Mouse (Mus musculus) retina, postnatal 7 days (tissue): ENCODE results near the gene Mef2d.

ENCODE experiments used
- DNase-seq: peaks from one replicate; pipeline ENCODE4 v3.0.0-alpha.2; 2012; ENCODE audit warnings: low read depth, low spot score

The Mef2d gene

DNA sequence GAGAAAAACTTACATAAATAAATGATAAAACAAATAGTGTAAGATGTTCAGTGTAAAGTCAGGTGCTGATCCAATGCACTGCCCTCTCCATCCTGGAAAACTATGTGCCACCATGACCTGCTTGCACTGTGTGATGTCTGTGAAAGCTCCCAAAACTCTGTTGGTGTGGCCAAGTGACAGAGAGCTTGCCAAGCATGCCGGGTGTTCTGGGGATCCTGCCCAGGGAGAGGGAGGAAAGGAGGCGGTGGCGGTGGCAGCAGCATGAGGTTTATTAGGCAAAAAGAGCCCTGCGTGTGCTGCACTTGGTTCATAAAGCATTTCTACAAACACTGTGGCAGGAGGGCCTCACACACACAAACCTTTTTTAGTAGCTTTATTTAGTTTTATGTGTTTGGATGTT is 39.2 kb downstream of the Mef2d start:
- DNase-seq: no peak

DNA sequence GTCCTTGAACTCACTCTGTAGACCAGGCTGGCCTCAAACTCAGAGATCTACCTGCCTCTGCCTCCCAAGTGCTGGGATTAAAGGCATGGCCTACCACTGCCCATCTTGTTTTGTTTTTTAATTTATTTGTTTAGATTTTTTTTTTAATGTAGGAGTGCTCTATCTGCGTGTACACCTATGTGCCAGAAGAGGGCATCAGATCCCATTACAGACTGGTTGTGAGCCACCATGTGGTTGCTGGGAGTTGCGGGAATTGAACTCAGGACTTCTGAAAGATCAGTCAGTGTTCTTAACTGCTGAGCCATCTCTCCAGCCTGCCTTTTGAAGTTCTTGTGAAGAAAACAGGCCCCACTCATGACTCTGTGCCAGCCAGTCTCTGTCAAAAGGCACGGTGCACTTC is 44.3 kb downstream of the Mef2d start:
- DNase-seq: no peak

DNA sequence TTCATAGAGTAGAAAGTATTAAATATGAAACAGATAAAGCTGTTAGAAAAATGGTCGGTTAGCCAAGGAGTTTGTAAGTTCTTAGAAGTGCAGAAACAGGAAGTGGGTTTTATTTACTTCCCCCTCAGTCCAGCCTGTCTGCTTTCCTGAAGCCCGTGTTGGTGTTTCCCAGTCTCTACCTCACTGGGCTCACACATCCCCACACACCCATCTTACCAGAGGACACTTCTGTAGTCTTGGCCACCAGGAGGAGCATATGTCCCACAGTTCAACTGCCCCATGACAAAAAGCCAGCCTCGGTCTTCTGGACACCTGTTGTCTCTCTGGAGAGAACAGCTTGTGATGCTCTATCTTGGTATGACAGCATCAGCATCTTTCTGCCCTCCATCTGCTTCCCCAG is 49.0 kb downstream of the Mef2d start:
- no peak for DNase-seq

DNA sequence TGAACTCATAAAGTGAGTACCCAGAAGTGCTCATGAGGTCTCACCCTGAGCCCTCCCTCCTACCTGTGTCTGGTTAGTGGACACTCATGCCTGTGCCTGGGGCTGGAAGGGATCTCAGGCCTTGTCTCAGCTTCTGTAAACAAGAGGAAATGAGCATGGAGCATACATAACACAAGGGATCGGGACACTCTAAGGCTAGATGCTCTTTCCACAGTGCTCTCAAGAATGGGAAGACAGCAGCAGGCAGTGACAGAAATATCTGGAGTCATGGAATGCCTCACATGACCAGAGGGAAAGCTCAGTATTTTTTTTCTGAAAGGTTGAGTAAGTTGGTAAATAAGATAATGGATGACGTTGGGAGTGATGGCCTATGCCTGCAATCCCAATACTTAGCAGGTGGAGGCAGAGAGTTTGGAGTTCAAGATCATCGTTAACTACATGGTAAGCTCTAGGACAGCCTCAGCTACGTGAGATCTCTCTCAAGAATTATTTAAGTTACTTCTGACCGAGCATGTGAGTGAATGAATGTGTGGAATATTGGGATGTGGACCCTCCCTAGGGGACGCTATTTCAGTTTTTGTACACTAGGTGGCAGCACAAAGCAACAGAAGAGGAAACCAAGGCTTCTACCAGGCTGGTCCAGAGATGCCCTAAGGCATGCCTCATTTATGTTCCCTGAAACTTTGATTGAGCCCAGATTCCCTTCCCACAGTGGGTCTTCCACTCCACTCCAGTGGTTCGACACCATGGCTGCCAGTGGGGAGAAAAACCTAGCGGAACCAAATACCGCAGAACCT is 49.8 kb downstream of the Mef2d start:
- DNase-seq: peak; percentile 59

DNA sequence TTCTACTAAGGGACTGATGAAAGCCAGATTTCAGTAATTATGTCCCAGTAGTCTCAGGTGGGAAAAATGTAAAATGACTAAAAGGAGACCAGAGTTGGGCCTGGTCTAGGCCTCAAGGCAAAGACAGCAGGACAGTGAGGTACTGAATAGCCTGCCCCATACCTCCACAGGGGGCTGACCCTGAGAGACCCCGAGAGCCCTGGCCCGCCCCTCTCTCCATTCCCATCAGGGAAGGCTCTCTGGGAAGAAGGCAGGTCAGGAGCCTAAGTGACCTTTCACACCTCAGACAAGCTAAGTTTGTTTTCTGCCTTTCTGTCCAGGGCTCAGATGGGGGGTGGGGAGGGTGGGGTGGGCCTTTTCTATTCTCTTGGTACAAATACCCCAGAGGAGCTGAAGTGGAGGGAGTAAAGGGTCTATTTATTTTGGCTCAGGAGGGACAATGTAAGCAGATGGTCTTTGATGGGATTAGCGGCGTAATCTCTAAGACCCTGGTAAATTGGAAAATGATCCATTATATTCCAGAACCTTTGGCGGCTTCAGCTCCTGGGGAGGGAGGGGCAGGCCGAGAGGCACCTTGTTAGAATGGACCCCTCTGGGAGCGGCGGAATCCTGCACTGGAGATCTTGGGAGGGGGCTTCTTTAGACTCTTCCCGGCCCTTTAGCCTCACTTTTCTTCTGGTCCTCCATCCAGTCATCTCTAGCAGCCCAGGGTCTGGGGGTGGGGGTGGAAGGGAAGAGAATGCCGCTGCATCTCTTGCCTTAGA is 55.8 kb downstream of the Mef2d start:
- no peak for DNase-seq

DNA sequence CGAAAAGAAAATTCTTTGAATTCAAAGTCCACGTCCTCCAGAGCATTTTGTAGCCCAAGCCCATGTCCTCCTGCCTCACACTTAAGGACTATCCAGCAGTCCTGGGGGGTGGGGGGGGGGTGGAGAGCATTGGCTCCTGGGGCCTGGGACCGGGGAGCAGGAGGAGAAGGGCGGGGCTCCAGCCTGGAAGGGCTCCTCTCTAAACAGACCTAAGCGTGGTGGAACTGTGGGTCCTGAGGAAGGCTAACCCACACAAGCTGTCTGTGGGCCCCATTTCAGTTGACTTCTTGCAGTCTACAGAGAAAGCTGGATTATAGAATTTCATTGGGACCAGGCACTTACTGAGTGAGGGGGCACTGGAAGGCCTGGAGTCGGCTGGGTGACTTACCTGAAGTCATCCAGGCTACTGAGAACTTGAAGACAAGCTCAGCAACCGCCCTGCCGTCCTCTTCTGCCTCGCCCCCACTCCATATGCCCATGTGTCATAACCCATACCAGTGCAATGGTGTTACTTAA is 56.4 kb downstream of the Mef2d start:
- DNase-seq: no peak

DNA sequence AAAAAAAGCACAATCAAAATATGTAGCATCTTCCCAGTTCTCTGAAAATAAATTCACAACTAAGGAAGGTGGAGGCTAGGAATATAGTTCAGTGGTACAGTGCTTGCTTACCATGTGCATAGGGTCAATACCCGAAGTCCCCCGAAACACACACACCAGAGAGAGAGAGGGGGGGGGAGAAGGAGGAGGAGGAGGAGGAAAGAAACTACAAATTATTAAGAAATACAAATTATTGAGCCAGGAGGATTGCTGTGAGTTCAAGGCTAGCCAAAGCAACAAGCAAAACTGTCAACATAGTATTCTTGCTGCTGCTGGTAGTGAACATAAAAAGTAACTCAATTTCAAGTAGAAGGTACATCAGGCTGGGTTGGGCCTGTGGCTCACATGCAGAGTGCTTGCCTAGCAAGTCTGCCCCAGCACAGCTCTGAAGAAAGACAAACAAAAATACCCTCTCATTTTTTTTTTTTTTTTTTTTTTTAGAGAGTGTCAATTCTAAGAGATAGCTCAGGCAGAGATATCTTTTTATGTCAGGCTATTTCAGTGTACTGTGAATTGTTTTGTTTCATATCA is 57.5 kb downstream of the Mef2d start:
- no peak for DNase-seq

DNA sequence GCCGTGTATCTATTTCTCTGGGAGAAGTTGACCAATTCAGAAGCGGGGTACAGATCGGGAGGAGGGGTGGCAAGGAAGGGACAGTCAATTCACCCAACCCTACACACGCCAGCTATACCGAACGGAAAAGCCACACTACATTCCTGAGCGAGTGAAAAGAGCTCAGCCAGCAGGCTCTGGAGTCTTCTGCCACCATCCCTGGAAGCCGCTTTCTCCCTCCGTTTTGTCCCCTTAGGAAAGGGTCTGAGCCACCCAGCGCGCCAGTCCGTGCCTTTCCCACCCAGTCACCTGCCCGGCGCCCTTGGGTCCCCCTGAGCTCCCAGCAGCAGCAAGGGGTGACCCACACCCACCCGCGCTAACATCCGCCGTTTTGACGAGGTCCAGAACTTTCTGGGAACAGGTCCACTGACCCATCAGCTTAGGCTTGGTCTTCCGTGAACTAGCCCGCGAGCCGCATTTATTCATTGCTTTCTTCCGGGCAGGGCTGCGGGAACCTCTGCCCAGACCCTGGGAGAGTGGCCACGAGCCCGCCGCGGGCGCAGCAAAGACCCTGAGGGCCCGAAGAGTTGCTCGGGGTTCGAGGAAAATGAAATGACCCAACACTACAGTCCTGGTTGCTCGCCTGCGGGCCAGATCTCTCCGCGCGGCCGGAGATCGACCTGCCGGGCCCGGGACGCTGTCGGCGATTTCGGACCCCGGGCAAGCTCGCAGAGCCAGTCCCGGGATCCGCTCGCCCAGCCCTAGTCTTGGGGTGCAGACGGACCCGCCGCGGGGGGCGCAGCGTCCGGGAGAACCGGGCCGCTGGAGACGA is 58.2 kb downstream of the Mef2d start:
- DNase-seq: no peak

DNA sequence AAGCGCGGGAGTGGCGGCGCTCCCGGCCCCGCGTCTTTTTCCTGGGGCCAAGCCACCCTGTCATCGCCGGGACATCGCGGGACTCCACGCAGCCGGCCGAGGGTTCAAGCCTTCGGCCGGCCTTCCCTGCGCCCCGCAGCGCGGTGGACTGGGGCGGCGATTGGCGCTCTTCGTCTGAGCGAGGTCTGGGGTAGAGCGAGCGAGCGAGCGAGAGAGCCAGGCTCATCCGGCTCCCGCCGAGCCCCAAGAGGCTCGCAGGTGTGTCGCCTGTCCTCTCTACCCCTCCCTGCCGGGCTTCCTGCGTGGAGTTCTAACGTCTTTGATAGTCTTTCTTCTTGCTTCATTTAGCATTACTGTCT is 58.8 kb downstream of the Mef2d start:
- DNase-seq: no peak

DNA sequence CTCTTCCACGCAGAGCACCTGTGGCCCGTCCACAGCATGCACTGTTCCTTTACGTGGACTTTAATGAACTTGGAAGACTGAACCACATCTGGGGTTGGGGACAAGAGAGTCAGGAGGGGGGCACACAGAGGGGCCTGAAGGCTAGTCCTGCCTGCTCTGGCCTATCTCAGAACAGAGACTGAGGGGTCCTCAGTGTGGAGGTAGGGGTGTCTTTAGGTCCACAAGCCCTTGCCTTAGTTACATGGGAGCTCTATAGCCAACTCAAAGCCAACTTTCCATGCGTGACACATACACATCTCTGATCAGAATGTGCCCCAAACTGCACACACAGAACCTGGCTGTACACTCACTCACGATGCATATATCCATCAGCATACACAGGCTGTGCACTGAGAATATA is 59.5 kb downstream of the Mef2d start:
- DNase-seq: no peak

DNA sequence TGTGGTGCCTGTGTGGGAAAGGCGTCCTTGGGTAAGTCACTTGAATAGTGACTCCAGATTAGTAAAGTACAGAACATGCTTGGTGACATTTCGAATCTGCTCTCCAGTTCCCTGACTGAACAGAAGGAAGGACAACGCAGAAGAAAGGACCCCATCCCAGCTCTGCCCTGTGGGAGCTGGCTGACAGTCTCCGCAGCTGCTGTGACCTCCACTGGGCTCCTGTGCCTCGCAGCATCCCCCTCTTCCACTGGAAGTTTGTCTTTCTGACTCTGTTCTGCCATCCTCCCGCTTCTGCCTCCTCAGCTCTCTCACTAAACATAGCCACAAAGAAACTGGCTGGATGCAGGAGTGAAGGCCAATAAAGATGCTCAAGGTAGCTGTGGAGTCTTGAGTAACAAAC is 60.8 kb downstream of the Mef2d start:
- DNase-seq: no peak

DNA sequence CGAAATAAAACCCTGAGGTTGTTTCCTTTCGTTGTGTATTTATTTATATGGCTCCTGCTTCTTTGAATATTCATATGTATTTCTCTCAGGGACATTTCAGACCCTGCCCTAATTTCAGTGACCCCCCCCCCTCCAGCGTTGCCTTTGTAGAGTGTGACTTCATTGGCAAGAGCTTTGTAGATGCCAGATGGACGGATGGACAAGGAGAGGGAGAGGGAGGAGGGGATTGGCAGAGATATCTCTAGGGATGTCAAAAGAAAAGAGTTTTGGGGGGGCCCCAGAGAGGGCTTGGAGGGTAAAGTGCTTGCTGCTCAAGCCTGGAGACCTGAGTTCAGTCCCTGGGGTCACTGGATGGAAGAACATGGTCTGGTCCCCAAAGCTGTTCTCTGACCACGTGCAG is 61.3 kb downstream of the Mef2d start:
- DNase-seq: no peak

DNA sequence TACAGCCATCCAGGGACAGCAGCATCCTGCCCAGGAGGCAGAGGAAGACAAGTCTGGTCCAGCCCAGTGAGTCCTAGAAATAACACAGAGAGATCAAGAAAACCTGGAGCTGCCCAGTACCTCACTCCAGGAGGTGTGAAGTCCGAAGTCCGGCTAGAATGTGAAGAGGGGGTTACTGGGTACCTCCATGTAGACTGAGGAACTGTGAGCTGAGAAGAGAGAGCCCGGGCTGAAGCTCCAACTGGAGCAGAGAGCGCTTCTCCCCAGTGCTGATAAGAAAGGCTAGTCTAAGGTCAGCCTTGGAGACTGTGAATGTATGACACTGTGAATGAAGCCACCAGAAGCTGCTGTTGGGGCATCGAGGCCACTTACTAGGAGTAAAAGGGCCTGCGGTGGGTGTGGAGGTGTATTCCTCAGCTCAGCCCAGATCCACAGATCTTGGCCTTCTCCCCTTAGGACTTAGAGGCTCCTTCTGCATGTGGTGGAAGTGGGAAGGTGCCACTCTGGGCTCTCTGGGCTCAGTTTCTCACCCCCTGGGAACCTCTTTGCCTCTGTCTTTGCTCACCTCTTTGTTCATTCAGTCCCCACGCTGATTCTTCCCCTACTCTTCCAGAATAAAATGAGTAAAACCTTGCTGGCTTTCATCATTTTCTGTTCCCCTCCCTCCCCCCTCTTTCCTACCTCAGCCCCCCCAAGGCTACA is 62.0 kb downstream of the Mef2d start:
- DNase-seq: no peak

DNA sequence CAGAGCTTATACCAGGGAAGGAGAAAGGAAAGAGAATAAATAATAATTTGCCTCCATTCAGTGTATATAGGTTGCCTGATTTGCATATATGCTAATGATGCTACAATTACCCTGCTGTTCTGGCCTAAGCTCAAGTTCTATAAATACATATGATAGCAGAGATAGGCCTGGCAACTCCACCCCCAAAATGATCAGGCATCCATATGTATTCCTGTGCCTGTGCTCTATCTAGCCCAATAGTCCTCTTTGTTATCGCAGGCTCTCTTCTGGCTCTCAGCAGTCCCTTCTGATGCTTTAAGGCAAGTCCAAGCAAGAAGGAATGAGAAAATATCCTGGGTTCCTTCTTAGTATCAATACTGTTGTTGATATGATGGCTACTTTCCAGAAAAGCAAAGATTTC is 62.6 kb downstream of the Mef2d start:
- no peak for DNase-seq

DNA sequence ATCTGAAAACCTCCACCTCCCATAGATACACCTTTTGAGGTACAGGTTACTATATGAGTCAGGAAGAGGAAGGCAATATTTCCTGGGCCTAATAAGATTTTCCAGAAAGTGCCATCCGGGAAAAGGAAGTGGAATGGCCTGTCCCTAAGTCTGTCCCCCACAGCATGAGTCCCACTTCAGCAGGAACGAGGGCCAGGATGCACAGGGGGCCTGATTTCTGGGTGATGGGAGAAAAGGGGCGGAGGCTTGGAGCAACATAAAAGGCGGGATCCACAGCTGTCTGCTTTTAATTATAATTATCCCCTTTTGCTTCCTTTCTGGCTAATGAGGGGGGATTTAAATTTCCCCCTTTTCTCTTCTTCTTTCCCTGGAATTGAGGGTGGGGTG is 63.0 kb downstream of the Mef2d start:
- DNase-seq: no peak

DNA sequence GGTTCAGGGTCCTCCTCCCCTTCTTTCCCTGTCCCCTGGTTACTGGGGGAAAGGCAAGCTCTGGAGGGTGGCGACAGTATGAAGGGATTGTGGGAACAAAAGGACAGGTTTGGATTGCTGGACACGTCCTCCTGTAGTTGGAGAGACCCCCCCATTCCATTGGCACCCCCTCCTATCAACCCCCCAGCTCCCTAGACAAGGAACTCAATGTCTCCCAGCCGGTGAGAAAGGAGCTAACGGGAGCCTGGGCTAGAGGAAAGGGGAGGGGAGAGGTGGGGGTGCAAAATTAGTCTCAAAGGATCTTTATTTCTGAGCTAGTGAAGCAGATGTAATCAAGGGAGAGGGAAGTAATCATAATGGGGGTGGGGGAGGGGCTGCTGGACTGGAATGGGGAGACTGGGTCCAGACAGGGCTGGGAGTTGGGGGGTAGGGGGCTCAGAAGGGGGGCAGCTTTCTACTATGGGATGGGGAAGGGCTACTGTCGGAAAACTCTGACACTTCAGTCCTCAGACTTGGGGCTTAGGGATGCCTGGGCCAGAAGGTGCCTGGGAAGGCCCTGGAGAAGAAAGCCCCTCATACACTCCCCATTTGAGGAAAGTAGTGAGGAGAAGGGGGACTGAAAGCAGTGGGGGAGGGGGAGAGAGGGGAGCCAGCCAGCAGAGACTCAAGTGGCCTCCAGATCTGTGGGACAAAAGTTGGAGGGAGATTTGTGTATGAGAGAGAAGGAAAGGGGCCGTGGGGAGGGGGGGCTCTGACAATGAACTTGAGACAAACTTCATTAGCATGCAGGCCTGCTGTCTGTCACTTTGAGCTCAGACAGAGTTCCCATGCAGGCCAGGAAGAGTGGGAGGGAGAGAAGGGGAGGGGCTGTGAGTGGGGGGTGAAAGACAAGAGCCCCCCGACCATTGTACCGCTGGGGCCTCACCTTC is 63.7 kb downstream of the Mef2d start:
- no peak for DNase-seq

DNA sequence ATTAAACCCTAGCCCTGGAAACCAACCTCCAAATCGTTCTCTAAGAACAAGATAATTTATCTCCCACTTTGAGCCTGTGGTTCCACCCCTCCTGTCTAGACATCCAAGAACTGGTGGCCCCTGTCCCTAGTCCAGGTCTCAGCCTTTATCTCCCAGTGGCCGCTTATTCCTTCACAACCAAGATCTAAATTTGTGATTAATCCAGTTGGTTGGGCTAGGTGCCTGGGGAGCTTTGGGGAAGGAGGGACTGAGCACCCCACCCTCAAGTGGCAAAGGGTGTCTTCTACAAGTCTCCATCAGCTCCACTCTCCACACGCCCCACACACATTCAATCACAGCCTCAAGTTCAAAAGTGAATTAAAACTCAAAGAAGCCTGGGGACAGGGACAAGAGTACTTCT is 64.3 kb downstream of the Mef2d start:
- no peak for DNase-seq

DNA sequence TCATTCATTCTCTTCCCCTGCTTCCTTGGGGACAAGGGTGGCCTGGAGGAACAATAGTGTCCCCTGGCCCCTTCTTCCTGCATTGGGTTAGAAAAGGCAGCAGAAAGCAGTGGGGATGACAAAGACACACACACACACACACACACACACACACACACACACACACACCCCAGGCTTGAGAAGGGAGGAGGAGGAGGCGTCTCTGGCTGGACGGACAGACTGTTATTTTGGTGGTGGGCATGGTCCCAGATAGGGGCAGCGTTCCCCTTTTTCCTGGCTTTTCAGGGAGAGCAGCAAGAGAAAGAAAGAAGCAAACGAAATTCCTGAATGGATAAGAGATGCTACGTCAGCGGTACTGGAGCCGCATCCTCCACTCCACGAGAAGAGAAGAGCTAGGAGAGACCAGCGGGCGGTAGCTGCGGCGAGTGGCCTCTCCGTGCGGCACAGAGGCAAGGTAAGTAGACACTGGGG is 64.8 kb downstream of the Mef2d start:
- DNase-seq: no peak

DNA sequence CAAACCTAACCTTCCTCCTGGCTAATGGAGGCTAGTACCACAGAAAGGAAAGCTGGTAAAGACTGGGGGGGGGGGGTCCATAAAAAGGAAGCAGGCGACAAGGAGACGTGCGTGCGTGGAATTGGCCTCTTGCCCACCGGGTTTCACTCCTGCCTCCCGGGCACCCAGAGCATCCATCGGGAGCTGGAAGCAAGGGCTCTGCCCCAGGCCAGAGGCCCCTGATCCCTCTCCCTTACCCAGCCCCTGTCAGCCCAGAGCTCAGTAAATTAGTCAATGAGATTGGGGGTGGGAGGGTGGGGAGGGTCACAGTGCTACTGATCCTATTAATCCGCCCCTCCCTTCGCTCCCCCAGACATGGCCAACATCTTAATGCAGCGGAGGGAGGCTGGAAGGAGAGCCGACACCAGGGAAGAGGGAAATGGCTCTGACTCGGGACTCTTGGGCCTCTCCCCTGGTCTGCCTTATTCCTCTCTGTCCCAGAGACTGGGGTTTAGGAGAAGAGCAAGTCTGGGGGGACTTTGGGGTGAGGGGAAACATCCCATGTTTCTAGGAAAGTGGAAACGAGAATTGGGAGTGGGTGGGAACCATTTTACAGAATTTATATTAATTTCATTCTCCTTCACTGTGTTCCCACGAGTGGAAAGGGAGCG is 65.4 kb downstream of the Mef2d start:
- no peak for DNase-seq
